Mouse (Mus musculus) spleen, adult 18-20 months (tissue): ENCODE results near the gene Ap4b1.
"Not testable (repeated sequence)": the region's sequence is repeated elsewhere in the genome, so short reads cannot be mapped to it uniquely, and the experiment has no call there.

ENCODE experiments used
- DNase-seq, 2 experiments: peaks; one replicate each; pipeline ENCODE4 v3.0.0; 2022; ENCODE audit warnings: mixed read lengths in 2 of 2

Ap4b1 gene

DNA sequence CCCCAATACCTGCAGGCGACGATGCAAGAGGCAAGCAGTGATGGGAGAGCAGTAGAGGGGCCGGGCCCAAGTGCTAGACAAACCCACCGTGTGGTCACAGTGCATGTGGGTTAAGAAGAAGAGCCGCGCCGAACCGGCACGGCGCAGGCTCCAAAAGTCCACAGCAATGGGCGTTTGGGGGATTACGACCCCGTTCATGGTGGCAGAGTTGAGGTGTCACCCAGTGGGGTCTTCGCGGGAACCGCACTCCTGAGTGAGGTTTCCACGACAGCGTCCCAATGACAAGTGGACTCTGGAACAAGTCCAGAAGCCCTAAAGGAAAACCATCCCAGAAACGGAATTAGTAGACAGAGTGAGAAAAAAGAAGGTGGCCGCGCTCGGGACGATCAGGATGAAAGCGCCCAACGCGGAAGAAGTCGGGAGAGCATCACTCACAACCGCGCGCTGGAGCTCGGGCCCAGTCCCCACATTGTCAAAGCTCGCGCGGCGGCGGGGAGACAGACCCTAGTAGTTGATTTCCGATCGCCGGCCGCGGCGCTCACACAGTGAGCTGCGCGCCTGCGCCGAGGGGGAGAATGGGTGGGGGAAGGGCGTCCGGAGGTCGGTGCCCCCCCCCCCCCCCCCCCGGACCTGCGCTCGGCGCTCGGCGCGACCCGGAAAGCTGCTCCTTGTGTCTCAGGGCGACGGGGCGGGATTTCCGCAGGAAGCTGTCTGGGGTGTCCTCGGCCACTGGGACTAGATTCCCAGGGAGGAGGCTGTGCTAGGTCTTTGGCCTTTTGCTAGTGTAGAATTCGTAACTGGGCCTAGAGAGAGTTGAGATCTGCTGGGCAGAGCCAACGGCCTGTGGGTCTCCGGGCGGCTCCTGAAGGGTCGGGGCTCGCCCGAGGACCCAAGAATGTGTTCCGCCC is at the start of gene Ap4b1, which contains the start of the genes Dclre1b and Gm43064:
Gene Ap4b1 (plus strand): TSS at position 630 of the 908 bp plus-strand sequence.
Gene Dclre1b (minus strand): TSS at position 554 of the 908 bp plus-strand sequence.
Gene Gm43064 (plus strand): TSS at position 683 of the 908 bp plus-strand sequence.
- peak; percentile 86 to 88 for DNase-seq

DNA sequence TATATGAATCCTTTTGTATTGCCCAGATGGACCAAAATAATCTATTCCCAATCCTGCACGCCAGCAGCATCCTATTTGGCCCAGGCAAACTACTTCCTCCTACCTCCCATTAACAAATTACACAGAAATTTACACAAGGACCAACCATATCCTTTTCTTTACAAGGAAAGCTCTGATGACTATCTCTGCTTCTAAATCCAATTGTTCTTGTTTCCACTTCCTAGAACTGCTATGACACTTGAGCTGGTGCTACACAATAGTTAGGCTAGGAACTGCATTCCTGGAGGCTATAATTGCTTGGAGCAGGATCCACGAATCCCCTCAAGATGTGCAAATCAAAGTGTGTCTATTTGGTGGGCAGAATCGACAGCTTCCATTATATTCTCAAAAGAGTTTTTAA is 42.5 kb upstream of the Ap4b1 start:
- no peak for DNase-seq

DNA sequence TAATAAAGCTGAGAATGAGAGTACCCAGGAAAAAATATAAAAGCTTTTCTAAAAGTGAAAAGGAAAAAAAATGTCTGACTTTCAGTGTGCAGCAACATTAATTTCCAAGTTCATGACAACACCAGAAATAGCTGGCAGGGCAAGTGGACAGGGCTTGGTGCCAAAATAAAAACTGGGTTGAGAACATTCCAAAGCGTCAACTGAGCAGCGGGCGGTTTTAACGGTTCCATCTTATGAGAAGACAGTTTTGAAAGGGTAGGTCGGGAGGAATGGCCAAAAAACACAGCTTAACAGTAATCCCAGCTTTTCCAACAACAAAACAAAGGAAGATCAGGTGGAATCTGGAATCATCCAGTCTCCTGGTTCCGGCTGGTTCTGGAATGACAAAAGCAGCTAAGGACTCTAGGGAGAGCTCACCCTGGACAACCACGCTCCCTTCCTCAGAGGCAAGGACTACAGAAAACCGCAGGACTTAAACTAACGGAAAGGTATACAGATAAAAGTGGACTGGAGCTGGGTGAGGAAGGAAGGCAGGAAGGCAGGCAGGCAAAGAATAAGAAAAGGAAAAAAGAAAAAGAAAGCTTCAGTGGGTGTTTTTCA is 37.7 kb upstream of the Ap4b1 start:
- DNase-seq, result no peak

DNA sequence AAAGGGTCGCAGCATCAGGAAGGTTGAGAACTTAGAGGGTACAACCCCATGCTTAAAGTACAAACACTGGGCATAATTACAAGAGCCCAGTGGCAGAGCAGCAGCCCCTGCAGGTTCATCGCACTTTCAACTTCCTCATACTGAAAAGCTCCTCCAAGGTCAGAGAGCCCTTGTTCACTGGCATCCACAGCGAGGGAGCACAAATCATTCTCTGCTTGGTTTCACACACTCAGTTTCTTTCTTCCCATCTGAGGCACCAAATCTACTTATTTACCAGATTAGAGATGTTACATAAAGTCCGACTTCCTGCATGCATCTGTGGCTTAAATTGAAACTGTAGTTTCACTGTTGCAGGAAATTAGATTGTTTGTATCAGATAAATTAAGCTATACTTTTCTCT is 36.5 kb upstream of the Ap4b1 start:
- peak; percentile 42 to 44 for DNase-seq

DNA sequence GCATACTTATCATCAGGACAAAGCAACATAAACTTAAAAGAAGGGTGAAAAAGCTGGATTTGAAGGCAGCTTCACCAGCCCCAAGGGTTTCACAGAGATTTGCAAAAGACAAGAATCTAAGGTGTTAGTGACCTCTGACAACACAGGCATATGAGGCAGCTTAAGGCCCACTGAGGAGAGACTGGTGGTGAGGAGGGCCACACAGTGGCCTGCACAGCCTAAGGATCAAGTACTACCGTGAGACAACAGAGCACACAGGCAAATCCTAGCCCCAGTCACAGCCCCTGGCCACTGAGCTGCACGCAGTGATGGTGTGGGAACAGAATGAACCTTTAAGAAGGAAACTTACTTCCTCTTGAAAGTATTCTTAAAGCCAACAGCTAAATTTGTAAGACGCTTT is 35.8 kb upstream of the Ap4b1 start:
- DNase-seq, result no peak

DNA sequence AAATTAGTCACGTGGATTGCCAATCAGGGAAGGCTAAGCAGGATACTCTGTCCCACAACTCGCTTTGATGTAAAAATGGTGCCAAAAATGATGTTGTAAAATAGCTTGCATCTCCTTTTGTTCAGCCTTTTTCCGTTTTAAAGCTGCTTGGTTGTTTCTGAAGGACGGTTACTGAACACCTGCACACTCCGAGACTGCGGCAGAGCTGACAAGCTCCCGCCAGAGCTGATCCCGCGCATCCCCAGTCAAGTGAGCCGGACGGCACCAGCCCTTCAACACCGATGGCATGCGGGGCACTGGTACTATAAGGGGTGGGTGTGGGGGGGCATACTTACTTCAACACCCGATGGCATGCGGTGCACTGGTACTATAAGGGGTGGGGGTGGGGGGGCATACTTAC is 35.3 kb upstream of the Ap4b1 start:
- DNase-seq, result no peak

DNA sequence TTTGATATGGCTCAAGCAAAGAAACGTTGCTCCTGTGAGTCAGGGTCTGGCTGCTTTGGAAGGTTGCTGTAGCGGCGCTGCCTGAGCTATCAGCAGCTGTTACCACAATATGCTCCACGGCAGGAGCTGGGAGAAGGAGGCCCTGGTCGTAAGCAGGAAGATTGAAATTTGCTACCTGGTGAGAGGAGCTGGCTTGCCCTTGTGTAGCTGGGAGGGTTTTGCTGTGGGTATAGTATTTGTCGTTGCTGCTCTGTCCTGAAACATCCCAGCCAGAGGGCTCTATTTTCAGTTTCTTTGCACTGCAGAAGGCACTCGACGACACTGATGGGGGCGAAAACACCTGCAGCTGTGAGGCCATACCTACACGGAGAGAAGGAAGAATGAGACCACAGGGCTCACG is 31.4 kb upstream of the Ap4b1 start:
- no peak for DNase-seq

DNA sequence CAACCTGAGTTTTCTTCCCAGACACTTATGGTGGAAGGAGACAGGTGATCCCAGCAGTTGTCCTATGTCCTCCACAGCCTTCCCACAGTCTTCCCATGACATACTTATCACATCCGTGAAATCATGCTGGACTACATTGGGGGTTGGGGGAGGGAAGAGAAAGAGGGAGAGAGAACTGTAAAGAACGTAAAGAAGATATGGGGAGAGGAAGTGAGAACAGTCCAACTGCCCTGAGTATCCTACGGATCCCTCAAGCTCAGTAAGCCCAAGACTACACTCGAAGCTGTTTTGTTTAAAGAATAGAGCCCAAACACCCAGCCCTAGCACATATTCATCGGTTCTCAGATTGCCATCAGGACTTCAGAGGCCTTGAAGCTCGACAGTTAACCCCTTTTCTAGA is 30.7 kb upstream of the Ap4b1 start:
- DNase-seq, result no peak

DNA sequence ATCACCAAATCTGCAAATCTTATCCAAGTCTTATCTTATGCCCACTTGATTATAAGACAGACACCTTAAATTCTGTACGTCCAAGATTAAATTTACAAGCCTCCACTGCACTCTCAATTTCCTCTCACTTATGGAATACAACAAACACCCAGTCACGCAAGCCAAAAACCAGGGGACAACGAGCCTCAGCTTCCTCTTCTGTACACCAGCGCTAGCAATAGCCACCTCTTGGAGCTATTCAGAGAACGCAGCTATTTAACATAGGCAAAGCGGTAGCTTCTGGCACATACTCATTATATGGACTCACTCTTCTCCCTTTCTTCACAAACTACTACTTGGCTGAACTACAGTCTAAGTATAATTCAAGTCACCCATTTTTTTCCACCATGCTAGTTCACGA is 30.1 kb upstream of the Ap4b1 start:
- no peak for DNase-seq

DNA sequence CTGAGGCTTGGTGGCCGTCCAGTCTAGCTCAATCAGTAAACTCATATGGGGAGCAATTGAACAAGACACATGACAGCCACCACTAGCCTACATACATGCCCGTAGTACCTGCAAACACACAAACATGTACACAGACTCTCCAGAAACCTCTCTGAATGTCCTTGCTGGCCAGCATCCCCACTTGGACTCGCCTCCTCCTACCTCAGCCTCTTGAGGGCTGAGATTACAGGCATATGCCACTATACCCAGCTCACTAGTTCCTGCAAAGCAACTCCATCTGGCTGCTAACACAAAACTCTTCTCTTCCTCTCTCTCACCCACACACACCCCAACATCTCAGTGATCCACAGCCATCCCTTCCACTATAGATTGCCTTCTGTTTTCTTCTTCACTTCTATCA is 29.0 kb upstream of the Ap4b1 start:
- no peak for DNase-seq

DNA sequence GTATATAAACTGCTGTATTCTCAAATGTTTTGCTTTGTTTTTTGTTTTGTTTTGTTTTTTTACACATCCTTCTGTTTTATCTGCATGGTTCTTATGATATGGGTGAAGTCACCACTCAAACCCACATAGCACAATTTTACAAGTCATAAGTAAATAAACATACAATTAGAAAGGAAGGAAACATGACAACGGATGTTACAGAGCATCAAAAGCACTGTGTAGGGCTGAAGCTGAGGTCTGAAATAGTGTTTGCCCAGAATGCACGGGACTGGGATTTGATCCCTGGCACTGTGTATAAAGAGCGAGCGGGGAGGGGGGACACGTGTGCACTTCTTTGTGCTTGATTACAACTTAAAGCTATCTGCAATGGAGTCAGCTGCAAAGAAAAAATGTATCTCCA is 28.5 kb upstream of the Ap4b1 start:
- DNase-seq, result no peak

DNA sequence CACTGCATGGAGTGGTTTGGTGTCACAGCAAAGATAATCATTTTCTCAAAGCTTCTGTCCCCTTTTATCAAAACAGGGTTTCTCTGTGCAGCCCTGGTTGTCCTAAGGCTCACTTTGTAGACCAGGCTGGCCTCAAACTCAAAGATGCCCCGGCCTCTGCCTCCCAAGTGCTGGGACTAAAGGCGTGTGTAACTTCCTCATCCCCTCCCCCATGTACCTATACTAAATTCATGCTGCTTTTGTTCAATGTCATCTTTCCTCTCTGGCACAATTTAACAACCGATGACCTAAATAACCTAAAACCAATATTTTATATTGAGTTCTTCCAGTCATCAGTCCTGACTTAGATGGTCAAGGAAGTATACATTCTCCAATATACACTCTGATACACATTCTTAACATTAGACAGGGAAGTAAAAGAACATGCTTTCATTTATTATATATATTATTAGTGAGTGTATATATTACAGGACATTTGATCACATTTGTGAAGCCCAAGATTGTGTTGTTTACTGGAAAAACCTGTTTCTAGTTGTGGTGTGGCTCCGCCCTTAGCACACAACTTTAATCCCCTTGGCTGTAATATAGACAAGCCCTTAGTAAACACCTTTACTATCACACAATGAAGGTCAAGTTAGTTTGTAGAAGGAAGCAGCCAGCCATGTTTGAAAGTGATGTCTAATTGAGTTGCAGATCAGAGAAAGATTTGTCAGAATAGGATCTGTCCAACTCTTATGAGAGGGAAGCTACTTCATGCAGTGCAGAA is 26.3 kb upstream of the Ap4b1 start:
- no peak for DNase-seq

DNA sequence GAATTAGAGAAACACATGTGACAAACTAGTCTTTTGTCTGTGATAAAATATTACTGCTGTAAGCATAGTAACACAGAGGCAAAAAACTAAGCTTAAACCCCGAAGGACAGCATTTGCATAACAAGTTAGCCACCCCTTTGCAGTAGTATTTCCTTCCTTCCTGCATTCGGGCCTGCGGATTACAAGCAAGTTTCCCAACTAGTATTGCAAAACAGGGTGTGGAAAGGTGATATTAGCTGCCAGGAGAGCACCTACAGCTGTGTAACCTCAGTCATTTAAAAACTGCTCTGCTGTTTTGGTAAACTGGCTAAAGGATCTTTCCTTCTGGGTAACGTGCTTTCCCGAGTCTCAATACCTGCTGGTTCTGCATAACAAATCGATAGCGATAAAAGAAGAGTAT is 22.1 kb upstream of the Ap4b1 start:
- DNase-seq, result no peak

DNA sequence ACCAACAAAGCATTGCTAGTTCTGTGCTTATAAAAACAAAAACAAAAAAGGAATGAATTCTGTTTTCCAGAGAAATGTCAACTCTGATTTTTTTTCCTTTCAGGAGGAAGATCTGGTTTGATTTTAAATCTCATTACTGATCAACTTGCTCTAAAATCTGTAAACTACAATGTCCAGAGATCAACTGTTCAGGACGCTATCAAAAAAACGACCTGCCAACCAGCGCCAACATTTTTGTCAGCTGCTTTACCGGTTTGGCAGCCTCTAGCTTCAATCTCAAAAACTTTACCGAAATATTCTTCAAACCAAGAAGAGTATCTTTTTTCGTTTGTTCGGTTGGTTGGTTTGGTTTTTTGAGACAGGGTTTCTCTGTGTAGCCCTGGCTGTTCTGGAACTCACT is 20.2 kb upstream of the Ap4b1 start:
- DNase-seq, result no peak

DNA sequence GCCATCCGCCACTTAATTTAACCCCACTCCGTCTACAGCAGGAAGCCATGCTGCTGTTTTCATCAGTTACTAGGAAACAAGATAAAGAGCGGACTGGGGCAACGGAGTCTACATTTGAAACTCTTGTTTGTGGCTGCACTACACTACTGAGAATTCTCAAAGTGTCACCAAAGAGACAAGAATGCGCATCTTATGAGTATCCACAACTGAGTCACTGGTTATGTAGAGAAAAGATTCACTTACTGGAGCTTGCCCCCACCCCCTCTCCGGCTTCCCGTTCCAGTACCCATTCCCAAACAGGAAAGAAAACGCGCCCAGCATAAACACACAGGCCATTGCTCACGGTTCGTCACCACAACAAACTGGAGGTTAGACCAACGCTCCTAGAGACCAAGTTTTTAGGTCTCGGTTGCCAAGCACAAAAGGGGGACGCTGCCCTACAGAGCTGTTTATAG is 19.4 kb upstream of the Ap4b1 start:
- no peak for DNase-seq

DNA sequence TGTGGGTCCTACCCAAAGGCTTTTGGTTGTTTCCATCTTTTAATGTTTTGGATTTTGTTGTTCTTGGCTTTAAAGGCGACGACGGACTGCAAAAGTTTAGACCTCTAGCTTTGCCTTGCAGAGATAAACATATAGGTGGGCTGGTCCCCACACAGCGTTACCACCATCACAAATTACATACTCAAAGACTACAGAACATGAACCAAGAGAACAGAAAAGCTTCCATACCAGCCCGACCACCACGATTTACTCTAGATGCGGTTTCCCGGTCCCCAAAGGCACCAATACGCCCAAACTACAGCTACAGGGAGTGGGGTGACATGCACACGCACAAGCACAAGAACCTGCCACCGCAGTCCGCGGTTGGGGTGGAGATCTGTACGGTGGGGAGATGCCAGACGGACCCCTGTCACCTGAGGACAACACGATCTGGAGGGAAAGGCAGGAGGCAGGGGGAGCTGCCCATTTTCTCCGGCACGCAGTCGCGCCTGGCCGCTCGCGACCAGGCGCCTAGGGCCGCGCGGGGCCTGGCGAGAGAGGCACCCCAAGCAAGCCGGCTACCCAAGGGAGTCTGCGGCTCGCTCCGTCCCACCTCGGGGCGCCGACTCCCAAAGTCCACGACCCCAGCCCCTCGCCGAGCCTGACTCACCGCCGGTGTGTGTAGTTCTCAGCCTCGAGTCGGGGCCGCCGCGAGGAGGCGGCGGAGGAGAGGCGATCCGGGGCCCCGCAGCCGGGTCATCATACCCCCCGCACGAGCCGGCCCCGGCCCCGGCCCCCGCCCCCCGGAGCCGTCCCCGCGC is 18.8 kb upstream of the Ap4b1 start:
- peak in 1 of 2 experiments; percentile 54 for DNase-seq

DNA sequence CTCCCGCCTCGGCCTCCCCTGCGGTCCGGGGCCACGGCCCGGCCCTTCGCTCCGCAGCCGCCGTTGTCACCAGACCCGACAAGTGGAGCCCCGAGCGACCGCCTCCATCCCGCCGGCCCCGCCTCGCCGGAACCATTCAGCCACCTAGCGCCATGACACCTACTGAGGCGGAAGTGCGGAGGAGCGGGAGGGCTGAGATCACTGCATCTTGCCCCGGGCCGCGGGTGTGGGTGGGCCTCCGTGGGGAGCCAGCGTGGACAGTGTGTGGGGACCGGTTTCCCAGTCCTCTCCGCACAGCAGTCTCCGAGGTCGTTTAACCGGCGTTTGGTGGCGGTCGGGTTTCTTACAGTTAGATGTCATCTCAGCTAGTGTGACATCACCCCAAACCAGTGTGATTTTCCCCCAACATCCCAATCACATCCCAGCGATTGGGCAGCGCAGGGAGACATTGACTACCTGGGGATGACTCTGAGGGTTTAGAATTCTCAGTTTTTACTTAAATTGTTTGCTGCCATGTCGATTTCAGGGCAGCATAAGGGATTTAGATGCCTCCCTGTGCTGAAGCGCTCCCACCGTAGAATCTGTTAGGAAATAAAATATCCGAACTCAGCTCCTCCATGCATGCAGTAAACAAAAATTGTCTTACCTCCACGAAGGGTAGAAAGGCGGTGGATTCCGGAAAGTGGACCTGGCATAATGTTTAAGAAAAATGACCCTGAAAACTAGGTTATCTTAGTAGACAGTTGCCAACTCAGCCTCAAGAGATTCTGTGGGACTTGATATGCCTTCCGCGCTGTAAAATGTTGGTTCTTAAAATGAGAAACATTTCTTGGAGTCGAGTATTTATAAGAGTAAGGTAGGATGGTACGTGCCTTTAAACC is 17.9 kb upstream of the Ap4b1 start, which contains the start of gene Hipk1:
Gene Hipk1 (minus strand): TSS at position 334 of the 881 bp plus-strand sequence.
- peak; percentile 91 to 92 for DNase-seq

DNA sequence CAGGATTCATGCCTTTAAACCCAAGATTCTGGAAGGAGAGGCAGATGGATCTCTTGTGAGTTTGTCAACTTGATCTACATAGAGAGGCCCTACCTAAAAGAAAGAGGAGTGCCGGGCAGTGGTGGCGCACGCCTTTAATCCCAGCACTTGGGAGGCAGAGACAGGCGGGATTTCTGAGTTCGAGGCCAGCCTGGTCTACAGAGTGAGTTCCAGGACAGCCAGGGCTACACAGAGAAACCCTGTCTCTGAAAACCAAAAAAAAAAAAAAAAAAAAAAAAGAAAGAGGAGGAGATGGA is 17.3 kb upstream of the Ap4b1 start:
- not testable (repeated sequence) for DNase-seq

DNA sequence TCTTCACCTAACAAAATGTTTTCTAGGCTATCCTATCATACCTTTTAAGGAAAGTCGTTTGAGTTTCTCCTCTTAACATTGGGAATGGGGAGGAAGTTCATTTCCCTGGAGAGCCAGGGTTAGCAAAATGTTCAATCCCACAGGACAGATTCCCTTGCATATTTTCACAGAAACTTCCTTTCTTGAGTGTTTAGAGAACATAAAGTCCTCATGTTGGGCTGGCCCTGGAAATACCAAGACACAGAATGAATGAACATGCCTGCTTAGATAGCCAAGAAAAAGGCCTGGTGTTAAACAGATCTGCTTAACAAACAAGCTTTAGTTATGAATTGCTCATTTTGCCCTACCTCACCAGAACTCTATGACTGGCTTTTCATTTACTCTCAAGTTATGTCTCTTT is 16.8 kb upstream of the Ap4b1 start:
- no peak for DNase-seq

DNA sequence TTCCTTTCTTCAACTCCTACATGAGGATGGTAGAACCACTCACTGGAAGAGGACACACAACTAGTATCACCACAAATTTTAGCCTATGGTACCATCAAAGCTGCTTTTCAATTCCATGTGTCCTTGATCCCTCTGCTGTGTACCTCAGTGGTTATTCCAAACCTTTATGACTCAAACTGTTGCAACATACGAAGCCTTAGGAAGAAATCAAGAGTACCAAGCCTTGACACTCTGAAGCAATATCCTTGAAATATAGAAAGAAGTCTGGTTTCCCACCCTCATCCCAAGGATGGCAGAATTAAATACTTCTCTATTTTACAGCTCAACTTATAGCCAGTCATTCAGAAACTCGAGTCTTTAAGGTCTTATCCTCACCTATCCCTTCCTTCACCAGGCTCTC is 12.9 kb upstream of the Ap4b1 start:
- DNase-seq, result no peak

DNA sequence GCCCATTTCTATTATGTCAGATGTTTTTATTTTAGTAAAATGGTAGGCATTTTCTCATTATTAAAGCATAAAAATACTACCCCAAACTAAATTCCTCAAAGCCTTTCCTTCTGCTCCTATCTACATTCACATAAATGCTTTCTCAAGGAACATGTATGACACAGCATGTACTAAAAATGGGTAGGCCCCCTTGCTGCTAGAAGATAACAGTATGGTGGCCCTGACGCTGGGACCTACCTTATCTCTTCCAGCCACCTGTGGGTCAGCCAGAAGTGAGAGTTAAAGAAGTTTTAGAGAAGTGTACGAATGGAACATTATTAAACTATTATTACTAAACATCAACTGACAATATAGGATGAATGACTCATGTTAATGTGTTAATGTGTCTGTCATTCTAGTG is 9.8 kb upstream of the Ap4b1 start:
- no peak for DNase-seq
